Mouse (Mus musculus): ENCODE data around the gene B020031M17Rik. TPM values are rescaled to one million over a fixed set of nuclear protein-coding genes. Genes with fewer than 3 reads are reported as not detected.
"Not testable (repeated sequence)": the region's sequence is repeated elsewhere in the genome, so short reads cannot be mapped to it uniquely, and the experiment has no call there.

The B020031M17Rik gene
- polyA plus RNA-seq, 1 experiment: 0.15 TPM

- not testable (repeated sequence) for H3K36me3 ChIP-seq (ENCODE audit: control insufficient read depth, insufficient read depth); H3K79me2 ChIP-seq (ENCODE audit: control insufficient read depth, insufficient read depth); H3K27me3 ChIP-seq (ENCODE audit: control insufficient read depth, insufficient read depth, insufficient read length); H3ac ChIP-seq (ENCODE audit: control insufficient read depth, insufficient read length, low read depth); H3K79me3 ChIP-seq (ENCODE audit: low read depth); H3K4me3 ChIP-seq (ENCODE audit: insufficient read depth, poor library complexity, severe bottlenecking)
Measured at GRCm38 (mm10) chr13:119955089-119955488, 4.5 kb upstream of the B020031M17Rik start.

- not testable (repeated sequence) for H3K36me3 ChIP-seq (ENCODE audit: control insufficient read depth, insufficient read depth); H3K27me3 ChIP-seq (ENCODE audit: control insufficient read depth, insufficient read depth, insufficient read length); H3K79me2 ChIP-seq (ENCODE audit: control insufficient read depth, insufficient read depth); H3K79me3 ChIP-seq (ENCODE audit: low read depth); H3K4me3 ChIP-seq (ENCODE audit: insufficient read depth, poor library complexity, severe bottlenecking); H3ac ChIP-seq (ENCODE audit: control insufficient read depth, insufficient read length, low read depth)
Measured at GRCm38 (mm10) chr13:119929172-119929571, 21.4 kb downstream of the B020031M17Rik start, which contains the start of gene Gm21761. TSS of gene Gm21761 (minus strand) at chr13:119929272.

- H3K4me3 ChIP-seq (ENCODE audit: insufficient read depth, poor library complexity, severe bottlenecking); H3K36me3 ChIP-seq (ENCODE audit: control insufficient read depth, insufficient read depth); H3ac ChIP-seq (ENCODE audit: control insufficient read depth, insufficient read length, low read depth); H3K79me3 ChIP-seq (ENCODE audit: low read depth); H3K79me2 ChIP-seq (ENCODE audit: control insufficient read depth, insufficient read depth); H3K27me3 ChIP-seq (ENCODE audit: control insufficient read depth, insufficient read depth, insufficient read length): not testable (repeated sequence)
Measured at GRCm38 (mm10) chr13:119924597-119925340, 25.8 kb downstream of the B020031M17Rik start.

- not testable (repeated sequence) for H3ac ChIP-seq (ENCODE audit: control insufficient read depth, insufficient read length, low read depth); H3K79me3 ChIP-seq (ENCODE audit: low read depth); H3K36me3 ChIP-seq (ENCODE audit: control insufficient read depth, insufficient read depth); H3K4me3 ChIP-seq (ENCODE audit: insufficient read depth, poor library complexity, severe bottlenecking); H3K79me2 ChIP-seq (ENCODE audit: control insufficient read depth, insufficient read depth); H3K27me3 ChIP-seq (ENCODE audit: control insufficient read depth, insufficient read depth, insufficient read length)
Measured at GRCm38 (mm10) chr13:119916966-119917722, 33.5 kb downstream of the B020031M17Rik start.

- H3K79me2 ChIP-seq (ENCODE audit: control insufficient read depth, insufficient read depth); H3ac ChIP-seq (ENCODE audit: control insufficient read depth, insufficient read length, low read depth); H3K4me3 ChIP-seq (ENCODE audit: insufficient read depth, poor library complexity, severe bottlenecking); H3K36me3 ChIP-seq (ENCODE audit: control insufficient read depth, insufficient read depth); H3K27me3 ChIP-seq (ENCODE audit: control insufficient read depth, insufficient read depth, insufficient read length); H3K79me3 ChIP-seq (ENCODE audit: low read depth): not testable (repeated sequence)
Measured at GRCm38 (mm10) chr13:119916449-119916848, 34.2 kb downstream of the B020031M17Rik start.

Other genes with a start within 250 kb of the B020031M17Rik start
- gene Nim1k, start 194.9 kb downstream of the B020031M17Rik start, polyA plus RNA-seq (2012; fragmentation: generic; extraction: Trizol): 0.11 TPM
- 10.9 TPM for gene Zfp131, start 159.9 kb downstream of the B020031M17Rik start, polyA plus RNA-seq (2012; fragmentation: generic; extraction: Trizol)
- gene AF067063, start 120.6 kb downstream of the B020031M17Rik start, polyA plus RNA-seq (2012; fragmentation: generic; extraction: Trizol): not detected
- gene D13Ertd608e, start 114.8 kb downstream of the B020031M17Rik start, polyA plus RNA-seq (2012; fragmentation: generic; extraction: Trizol): 0.28 TPM
- gene Tcstv1, start 56.0 kb downstream of the B020031M17Rik start, polyA plus RNA-seq (2012; fragmentation: generic; extraction: Trizol): 0.11 TPM
- 0.46 TPM for gene Gm21761, start 21.5 kb downstream of the B020031M17Rik start, polyA plus RNA-seq (2012; fragmentation: generic; extraction: Trizol)
- gene Gm36079, start 76.2 kb upstream of the B020031M17Rik start, polyA plus RNA-seq (2012; fragmentation: generic; extraction: Trizol): not detected
- not detected for gene Gm21188, start 101.4 kb upstream of the B020031M17Rik start, polyA plus RNA-seq (2012; fragmentation: generic; extraction: Trizol)
- 0.20 TPM for gene Gm20767, start 189.4 kb upstream of the B020031M17Rik start, polyA plus RNA-seq (2012; fragmentation: generic; extraction: Trizol)
- gene Gm21818, start 221.6 kb upstream of the B020031M17Rik start, polyA plus RNA-seq (2012; fragmentation: generic; extraction: Trizol): not detected